Mouse (Mus musculus): ENCODE measurements around the gene Runx1.

- TF ChIP-seq CTCF (IDR thresholded peaks at IDR 0.05; ENCODE audit: borderline replicate concordance, control insufficient read depth, extremely low read depth, insufficient read depth, low read length, poor library complexity) = no peak
- TF ChIP-seq POLR2A (IDR thresholded peaks at IDR 0.05; ENCODE audit: control insufficient read depth, extremely low read depth, insufficient read depth, low read length, poor library complexity) = no peak
These were observed 38.2 kb upstream of the Runx1 start for GRCm38 (mm10) chr16:92864191-92864590.
